Mouse (Mus musculus): Measurements from ENCODE around the gene Lrrc8d. TPM values are rescaled to one million over a fixed set of nuclear protein-coding genes. Genes with fewer than 3 reads are reported as not detected.
"Not testable (repeated sequence)": the region's sequence is repeated elsewhere in the genome, so short reads cannot be mapped to it uniquely, and the experiment has no call there.

The Lrrc8d gene
- polyA plus RNA-seq, 1 experiment from 2014 or later, result 66.7 TPM

DNA sequence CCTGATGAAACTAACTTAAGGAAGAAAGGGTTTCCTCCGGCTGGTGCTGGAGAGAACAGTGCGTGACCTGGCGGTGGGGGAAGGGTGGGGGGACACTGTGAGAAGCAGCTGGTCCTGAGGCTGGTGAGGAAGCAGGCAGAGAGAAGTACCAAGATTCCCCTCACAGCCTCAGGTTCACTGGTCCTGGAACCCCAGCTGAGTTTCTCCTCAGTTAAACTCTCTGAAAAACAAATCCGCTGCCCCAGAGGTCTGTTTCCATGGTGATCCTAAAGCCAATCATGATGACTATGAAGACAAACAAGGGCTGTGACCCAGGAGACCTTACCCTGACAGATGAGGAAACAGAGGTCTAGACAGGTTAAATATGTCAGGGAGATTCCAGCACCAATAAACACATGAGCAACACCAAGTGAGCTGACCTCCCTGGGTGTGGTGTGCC lies 15.8 kb upstream of the Lrrc8d start:
- ATAC-seq, result no peak
- H3K27me3 ChIP-seq, result no peaks in the 10 kb centered on the region
- in situ Hi-C loops (cut with MboI; ENCODE audit: low pct_unique_long_range_greater_than_20kb), result loop anchor here (10.0 kb wide), 1 partner anchor 279 kb away; no protein-coding TSS in a partner anchor
- ChIA-PET CTCF (interaction anchor here (0.8 to 2.9 kb wide), 14 partner anchors 9 to 280 kb away, joined by 3 to 29 read pairs (median 5); no protein-coding TSS in a partner anchor), POLR2A (interaction anchor here (1.2 to 1.3 kb wide), 2 partner anchors 118 to 185 kb away, joined by 4 to 5 read pairs; no protein-coding TSS in a partner anchor)
- no peak for DNase-seq (ENCODE audit: low read depth, low spot score)
- TF ChIP-seq CTCF (IDR thresholded peaks at IDR 0.05), result no peak

GRCm38 (mm10) chr5:105684861-105685600 lies 14.7 kb upstream of the Lrrc8d start:
- TF ChIP-seq CTCF (IDR thresholded peaks at IDR 0.05), result peak; percentile 88
- in situ Hi-C loops (cut with MboI; ENCODE audit: low pct_unique_long_range_greater_than_20kb), result loop anchor here (5.0 to 10.0 kb wide), 2 partner anchors 182 to 280 kb away; no protein-coding TSS in a partner anchor
- H3K27me3 ChIP-seq, result no peaks in the 10 kb centered on the region
- DNase-seq (ENCODE audit: low read depth, low spot score) (no peak), ATAC-seq (no peak)
- ChIA-PET CTCF (interaction anchor here (0.8 to 2.9 kb wide), 22 partner anchors 9 to 281 kb away, joined by 3 to 29 read pairs (median 4); no protein-coding TSS in a partner anchor), POLR2A (interaction anchor here (0.7 to 1.2 kb wide), 3 partner anchors 14 to 192 kb away, joined by 3 to 5 read pairs (median 3); no protein-coding TSS in a partner anchor)

DNA sequence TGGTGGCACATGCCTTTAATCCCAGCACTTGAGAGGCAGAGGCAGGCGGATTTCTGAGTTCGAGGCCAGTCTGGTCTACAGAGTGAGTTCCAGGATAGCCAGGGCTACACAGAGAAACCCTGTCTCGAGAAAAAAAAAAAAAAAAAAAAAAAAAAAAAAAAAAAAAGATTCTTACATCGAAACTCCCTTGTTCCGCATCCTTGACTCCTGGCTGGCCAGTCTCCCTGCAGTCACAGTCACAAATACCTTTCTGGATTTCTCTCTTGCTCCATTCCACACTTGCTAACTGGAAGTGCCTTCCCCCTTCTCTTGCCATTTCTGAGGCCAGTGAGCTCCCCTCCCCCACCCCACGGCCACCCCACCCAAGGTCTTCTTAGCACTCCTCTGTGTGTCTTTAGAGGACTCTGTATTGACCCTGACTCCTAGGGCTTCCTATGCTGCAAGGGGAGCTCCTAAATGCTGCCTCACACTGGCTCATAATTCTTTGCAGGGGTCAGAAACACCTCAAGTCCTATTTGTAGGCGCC lies 13.9 kb upstream of the Lrrc8d start:
- in situ Hi-C loops (cut with MboI; ENCODE audit: low pct_unique_long_range_greater_than_20kb), result loop anchor here (5.0 to 10.0 kb wide), 2 partner anchors 181 to 281 kb away; no protein-coding TSS in a partner anchor

DNA sequence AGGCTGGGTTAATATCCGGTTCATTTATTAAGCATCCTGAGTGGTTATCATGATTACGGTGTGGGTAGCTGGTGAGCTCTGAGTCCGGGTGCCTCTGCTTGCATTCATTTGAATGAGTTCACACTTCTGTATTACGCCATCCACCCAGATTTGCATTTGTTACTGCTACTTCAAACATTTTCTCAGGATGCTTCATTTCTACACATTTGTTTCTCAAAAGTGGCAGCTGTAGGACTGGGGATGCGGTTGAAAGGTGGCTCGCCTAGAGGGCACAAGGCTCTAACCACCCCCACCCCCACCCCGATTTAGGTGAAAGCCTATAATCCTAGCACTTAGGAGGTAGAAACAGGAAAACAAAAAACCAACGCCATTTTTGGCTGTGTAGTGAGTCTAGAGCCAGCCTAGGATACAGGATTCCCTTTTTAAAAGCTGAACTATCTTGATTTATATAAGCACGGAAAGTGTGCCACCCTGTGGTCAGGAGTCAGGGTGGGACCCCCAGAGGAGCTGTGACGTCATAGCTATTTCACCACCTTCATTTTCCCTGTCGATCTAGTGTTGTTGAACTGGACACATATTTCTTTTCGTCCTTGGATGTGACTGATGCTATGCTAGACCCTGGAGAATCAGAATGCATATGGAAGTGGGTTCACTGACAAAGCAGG lies 13.3 kb upstream of the Lrrc8d start:
- DNase-seq (ENCODE audit: low read depth, low spot score) (no peak), ATAC-seq (no peak)
- POLR2A ChIA-PET, result interaction anchor here (1.0 to 1.1 kb wide), 2 partner anchors 54 to 172 kb away, joined by 3 read pairs; no protein-coding TSS in a partner anchor
- no peaks in the 10 kb centered on the region for H3K27me3 ChIP-seq
- TF ChIP-seq CTCF (IDR thresholded peaks at IDR 0.05), result no peak
- in situ Hi-C loops (cut with MboI; ENCODE audit: low pct_unique_long_range_greater_than_20kb), result loop anchor here (5.0 to 10.0 kb wide), 2 partner anchors 181 to 282 kb away; no protein-coding TSS in a partner anchor
- CTCF ChIA-PET, result interaction anchor here (1.3 to 2.9 kb wide), 2 partner anchors 12 to 182 kb away, joined by 6 to 25 read pairs; no protein-coding TSS in a partner anchor

More for the DNA sequence above, 13.9 kb upstream of the Lrrc8d start:
- not testable (repeated sequence) for DNase-seq (ENCODE audit: low read depth, low spot score); ATAC-seq; H3K27me3 ChIP-seq
- ChIA-PET POLR2A (interaction anchor here (1.1 kb wide), 1 partner anchor 173 kb away, joined by 3 read pairs; no protein-coding TSS in a partner anchor), CTCF (interaction anchor here (1.3 to 2.9 kb wide), 3 partner anchors 11 to 182 kb away, joined by 6 to 25 read pairs (median 6); no protein-coding TSS in a partner anchor)

- no peak for TF ChIP-seq CTCF (IDR thresholded peaks at IDR 0.05)
- in situ Hi-C loops (cut with MboI; ENCODE audit: low pct_unique_long_range_greater_than_20kb), result loop anchor here (10.0 kb wide), 1 partner anchor 104 kb away; no protein-coding TSS in a partner anchor
- ChIA-PET CTCF (interaction anchor here (0.9 to 1.1 kb wide), 2 partner anchors 13 to 285 kb away, joined by 3 to 4 read pairs; no protein-coding TSS in a partner anchor), POLR2A (no interaction called here)
- DNase-seq (ENCODE audit: low read depth, low spot score) (no peak), ATAC-seq (no peak)
- H3K27me3 ChIP-seq, result no peaks in the 10 kb centered on the region
Measured at GRCm38 (mm10) chr5:105690502-105691454, 9.0 kb upstream of the Lrrc8d start.

DNA sequence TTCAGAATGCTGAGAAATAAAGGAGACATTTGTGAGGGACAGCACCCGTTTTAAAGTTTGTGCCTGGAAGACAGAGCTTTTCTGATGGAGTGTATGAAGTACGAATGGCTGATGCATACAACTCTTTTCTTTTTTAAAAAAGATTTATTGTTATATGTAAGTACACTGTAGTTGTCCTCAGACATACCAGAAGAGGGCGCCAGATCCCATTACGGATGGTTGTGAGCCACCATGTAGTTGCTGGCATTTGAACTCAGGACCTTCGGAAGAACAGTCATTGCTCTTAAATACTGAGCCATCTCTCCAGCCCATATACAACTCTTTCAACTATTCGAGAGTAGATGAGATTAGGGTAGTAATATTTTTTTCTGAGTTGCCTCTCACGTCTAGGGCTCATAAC lies 8.1 kb upstream of the Lrrc8d start:
- H3K27me3 ChIP-seq, result no peaks in the 10 kb centered on the region
- TF ChIP-seq CTCF (IDR thresholded peaks at IDR 0.05), result peak; percentile 72
- DNase-seq (ENCODE audit: low read depth, low spot score) (no peak), ATAC-seq (no peak)
- CTCF ChIA-PET, result no interaction called here
- POLR2A ChIA-PET, result no interaction called here
- in situ Hi-C loops (cut with MboI; ENCODE audit: low pct_unique_long_range_greater_than_20kb), result loop anchor here (10.0 kb wide), 1 partner anchor 103 kb away; no protein-coding TSS in a partner anchor

- ATAC-seq, result no peak
- ChIA-PET CTCF (interaction anchor here (1.0 to 2.0 kb wide), 3 partner anchors 10 to 174 kb away, joined by 3 to 8 read pairs (median 6); no protein-coding TSS in a partner anchor), POLR2A (no interaction called here)
- in situ Hi-C loops (cut with MboI; ENCODE audit: low pct_unique_long_range_greater_than_20kb), result loop anchor here (10.0 kb wide), 1 partner anchor 100 kb away; no protein-coding TSS in a partner anchor
- no peak for TF ChIP-seq CTCF (IDR thresholded peaks at IDR 0.05)
- no peak for DNase-seq (ENCODE audit: low read depth, low spot score)
- H3K27me3 ChIP-seq, result no peaks in the 10 kb centered on the region
Measured at GRCm38 (mm10) chr5:105694339-105694930, 5.3 kb upstream of the Lrrc8d start.

- TF ChIP-seq CTCF (IDR thresholded peaks at IDR 0.05), result no peak
- ATAC-seq, result no peak
- in situ Hi-C loops (cut with MboI; ENCODE audit: low pct_unique_long_range_greater_than_20kb), result loop anchor here (10.0 kb wide), 1 partner anchor 99 kb away; no protein-coding TSS in a partner anchor
- CTCF ChIA-PET, result no interaction called here
- POLR2A ChIA-PET, result no interaction called here
- no peaks in the 10 kb centered on the region for H3K27me3 ChIP-seq
- no peak for DNase-seq (ENCODE audit: low read depth, low spot score)
Measured at GRCm38 (mm10) chr5:105696049-105696448, 3.7 kb upstream of the Lrrc8d start.

All from Patski (cell line).